Mouse (Mus musculus) midbrain, embryonic 15.5 days (tissue): ENCODE measurements at regions not wholly inside any gene's neighbourhood (a gene's known extent, or its start where the extent isn't known, plus 50 kb on each side); places are given as distances from the start of the nearest gene placed in this dataset.
A peak's percentile ranks its signal among the peaks of the same experiment; 100 is the strongest.

Experiments used
- ATAC-seq: fragments of 200-750 bp; cut with Nextera tagmentation; replicated peaks from 2 replicates; pipeline ENCODE4 v1.8.0; 2017; ENCODE audit warnings: moderate TSS enrichment
- H3K27ac ChIP-seq: fragments of 300-500 bp; sonication (generic); 2 replicates; pipeline ENCODE4 v1.5.1; 2015; ENCODE audit warnings: mild to moderate bottlenecking, inconsistent platforms
- H3K27me3 ChIP-seq: fragments of 300-500 bp; sonication (generic); replicated peaks from 2 replicates; pipeline ENCODE4 v1.6.1; 2015; ENCODE audit warnings: inconsistent platforms
- H3K36me3 ChIP-seq: fragments of 300-500 bp; sonication (generic); replicated peaks from 2 replicates; pipeline ENCODE4 v1.6.1; 2015; ENCODE audit warnings: inconsistent platforms
- H3K4me1 ChIP-seq: fragments of 300-500 bp; sonication (generic); 2 replicates; pipeline ENCODE4 v1.6.1; 2015; ENCODE audit warnings: inconsistent platforms
- H3K4me2 ChIP-seq: fragments of 300-500 bp; sonication (generic); 2 replicates; pipeline ENCODE4 v1.6.1; 2015; ENCODE audit warnings: inconsistent platforms, mild to moderate bottlenecking, moderate library complexity
- H3K4me3 ChIP-seq: fragments of 300-500 bp; sonication (generic); 2 replicates; pipeline ENCODE4 v1.5.1; 2015; ENCODE audit warnings: mild to moderate bottlenecking, inconsistent platforms
- H3K9ac ChIP-seq: fragments of 300-500 bp; sonication (generic); 2 replicates; pipeline ENCODE4 v1.6.1; 2015; ENCODE audit warnings: mild to moderate bottlenecking, inconsistent platforms
- H3K9me3 ChIP-seq: fragments of 300-500 bp; sonication (generic); 2 replicates; pipeline ENCODE4 v1.6.1; 2016; ENCODE audit warnings: inconsistent platforms
- WGBS: fragments of 180-500 bp; shearing (Covaris S2); methylation state at CpG from one replicate; pipeline ENCODE4 v1.1.7; 2015; ENCODE audit warnings: mixed read lengths; 5-methylcytosine and 5-hydroxymethylcytosine counted together

DNA sequence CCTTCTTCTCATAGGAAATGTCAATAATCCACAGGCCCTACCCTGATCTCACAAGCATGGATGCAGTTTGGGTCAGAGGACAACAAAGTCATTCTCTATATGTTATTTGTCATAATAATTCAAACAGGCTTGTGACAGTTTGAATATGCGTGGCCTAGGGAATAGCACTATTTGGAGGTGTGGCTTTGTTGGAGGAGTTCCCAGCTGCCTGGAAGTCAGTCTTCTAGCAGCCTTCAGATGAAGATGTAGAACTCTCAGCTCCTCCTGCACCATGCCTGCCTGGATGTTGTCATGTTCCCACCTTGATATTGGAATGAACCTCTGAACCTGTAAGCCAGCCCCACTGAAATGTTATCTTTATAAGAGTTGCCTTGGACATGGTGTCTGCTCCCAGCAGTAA lies 103.7 kb upstream of the Sfswap start:
- H3K4me3 ChIP-seq: no peak overlapping the region
- H3K4me1 ChIP-seq: no peaks in the 10 kb centered on the region
- H3K27me3 ChIP-seq: no peaks in the 10 kb centered on the region
- no peaks in the 10 kb centered on the region for H3K36me3 ChIP-seq
- no peaks in the 10 kb centered on the region for H3K9me3 ChIP-seq
- H3K27ac ChIP-seq: no peak overlapping the region
- H3K9ac ChIP-seq: no peak overlapping the region
- ATAC-seq: no peak
- H3K4me2 ChIP-seq: no peak overlapping the region
- 93% methylated on average over 1 of the region's 1 CpGs for WGBS

- Histone ChIP-seq H3K27ac (no peak overlapping the region), H3K9me3 (no peaks in the 10 kb centered on the region), H3K4me2 (no peak overlapping the region), H3K4me3 (no peak overlapping the region), H3K4me1 (no peaks in the 10 kb centered on the region), H3K36me3 (no peaks in the 10 kb centered on the region), H3K27me3 (no peaks in the 10 kb centered on the region), H3K9ac (no peak overlapping the region)
- WGBS: 76% methylated on average over 4 of the region's 4 CpGs
- no peak for ATAC-seq
These were observed 94.8 kb upstream of the Sfswap start for GRCm38 (mm10) chr5:129406259-129406658.

- H3K9ac ChIP-seq: no peak overlapping the region
- no peaks in the 10 kb centered on the region for H3K4me1 ChIP-seq
- no peaks in the 10 kb centered on the region for H3K36me3 ChIP-seq
- no peak overlapping the region for H3K27ac ChIP-seq
- no peaks in the 10 kb centered on the region for H3K9me3 ChIP-seq
- no peak for ATAC-seq
- H3K27me3 ChIP-seq: no peaks in the 10 kb centered on the region
- no peak overlapping the region for H3K4me3 ChIP-seq
- 67% methylated on average over 14 of the region's 14 CpGs for WGBS
- no peak overlapping the region for H3K4me2 ChIP-seq
These were observed 91.5 kb upstream of the Sfswap start for GRCm38 (mm10) chr5:129409440-129410004.

GRCm38 (mm10) chr5:129412161-129412560 lies 88.9 kb upstream of the Sfswap start:
- no peak overlapping the region for H3K4me2 ChIP-seq
- whole genome bisulfite sequencing: 87% methylated on average over 6 of the region's 6 CpGs
- no peak for ATAC-seq
- no peaks in the 10 kb centered on the region for H3K27me3 ChIP-seq
- H3K4me1 ChIP-seq: 0 out of 2 replicates have a peak, but pooled peaks cover 5% of the 10 kb centered on the region
- H3K9me3 ChIP-seq: no peaks in the 10 kb centered on the region
- H3K36me3 ChIP-seq: no peaks in the 10 kb centered on the region
- no peak overlapping the region for H3K4me3 ChIP-seq
- no peak overlapping the region for H3K27ac ChIP-seq
- H3K9ac ChIP-seq: no peak overlapping the region

DNA sequence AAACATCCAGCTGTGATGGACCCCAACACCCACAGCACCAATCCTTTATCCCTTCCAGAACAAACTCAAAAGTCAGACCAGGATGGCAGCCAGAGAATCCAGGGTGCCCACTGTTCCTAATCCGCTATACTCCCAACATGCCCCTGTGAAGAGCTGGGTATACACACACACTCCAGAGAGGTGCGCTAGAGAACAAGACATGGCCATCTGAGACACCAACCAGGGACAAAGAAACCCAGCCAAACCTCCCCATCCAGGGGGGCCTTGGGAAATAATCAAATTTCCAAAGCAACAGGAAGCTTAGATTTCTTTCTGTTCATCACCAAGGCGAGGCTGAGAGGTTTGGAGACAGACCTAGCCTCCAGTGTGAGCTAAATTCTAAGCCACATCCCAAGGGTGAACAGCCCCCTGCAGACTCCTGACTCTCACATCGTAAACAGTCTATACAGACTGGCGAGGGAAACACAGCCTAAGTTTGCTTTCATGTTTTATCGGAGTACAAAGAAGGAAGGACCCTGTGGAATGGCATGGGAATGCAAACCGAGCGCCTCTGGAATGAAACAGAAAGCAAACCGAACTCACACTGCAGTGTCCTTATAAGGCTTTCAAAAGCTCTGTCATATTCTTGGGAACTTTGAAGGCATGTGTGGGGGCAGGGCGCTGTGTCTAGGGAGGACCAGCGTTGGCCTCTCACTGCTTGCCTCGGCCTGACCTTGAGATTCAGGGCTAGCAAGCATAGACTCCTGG lies 85.9 kb upstream of the Sfswap start:
- no peak overlapping the region for H3K9ac ChIP-seq
- no peak overlapping the region for H3K27ac ChIP-seq

DNA sequence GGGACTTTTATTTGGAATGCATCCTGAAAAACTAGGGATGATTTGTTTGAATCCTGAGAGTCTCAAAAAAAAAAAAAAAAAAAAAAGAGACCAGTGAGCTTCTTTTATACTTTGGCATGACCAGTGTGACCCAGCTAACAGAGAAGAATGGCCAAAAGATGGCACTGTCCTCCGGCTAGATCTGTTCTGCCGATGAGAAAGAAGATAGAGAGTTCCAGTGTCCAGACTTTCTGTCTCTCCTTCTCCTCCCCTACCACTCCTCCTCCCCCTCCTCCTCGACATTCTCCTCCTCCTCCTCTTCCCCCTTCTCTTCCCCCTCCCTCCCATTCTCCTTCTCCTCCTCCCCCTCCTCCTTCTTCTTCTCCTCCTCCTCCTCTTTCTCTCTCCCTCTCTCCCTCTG lies 84.6 kb upstream of the Sfswap start:
- H3K4me3 ChIP-seq: no peak overlapping the region
- 23% methylated on average over 3 of the region's 3 CpGs for WGBS
- H3K4me2 ChIP-seq: no peak overlapping the region
- H3K4me1 ChIP-seq: 0 out of 2 replicates have a peak, but pooled peaks cover 5% of the 10 kb centered on the region
- H3K36me3 ChIP-seq: no peaks in the 10 kb centered on the region
- H3K27ac ChIP-seq: no peak overlapping the region
- H3K9ac ChIP-seq: no peak overlapping the region
- H3K27me3 ChIP-seq: no peaks in the 10 kb centered on the region
- H3K9me3 ChIP-seq: no peaks in the 10 kb centered on the region
- ATAC-seq: no peak

More for the DNA sequence above, 85.9 kb upstream of the Sfswap start:
- no peaks in the 10 kb centered on the region for H3K9me3 ChIP-seq
- H3K4me1 ChIP-seq: 0 out of 2 replicates have a peak, but pooled peaks cover 5% of the 10 kb centered on the region
- H3K27me3 ChIP-seq: no peaks in the 10 kb centered on the region
- H3K4me3 ChIP-seq: no peak overlapping the region
- no peaks in the 10 kb centered on the region for H3K36me3 ChIP-seq
- ATAC-seq: no peak
- H3K4me2 ChIP-seq: 0 out of 2 replicates have a peak overlapping the region, but pooled peaks have one; percentile 6
- WGBS: 45% methylated on average over 12 of the region's 12 CpGs

GRCm38 (mm10) chr5:129417516-129417915 lies 83.5 kb upstream of the Sfswap start:
- whole genome bisulfite sequencing: 70% methylated on average over 3 of the region's 3 CpGs
- no peak overlapping the region for H3K4me2 ChIP-seq
- no peak for ATAC-seq
- no peaks in the 10 kb centered on the region for H3K36me3 ChIP-seq
- no peak overlapping the region for H3K27ac ChIP-seq
- no peaks in the 10 kb centered on the region for H3K9me3 ChIP-seq
- H3K9ac ChIP-seq: no peak overlapping the region
- no peak overlapping the region for H3K4me3 ChIP-seq
- no peaks in the 10 kb centered on the region for H3K27me3 ChIP-seq
- 0 out of 2 replicates have a peak, but pooled peaks cover 5% of the 10 kb centered on the region for H3K4me1 ChIP-seq

DNA sequence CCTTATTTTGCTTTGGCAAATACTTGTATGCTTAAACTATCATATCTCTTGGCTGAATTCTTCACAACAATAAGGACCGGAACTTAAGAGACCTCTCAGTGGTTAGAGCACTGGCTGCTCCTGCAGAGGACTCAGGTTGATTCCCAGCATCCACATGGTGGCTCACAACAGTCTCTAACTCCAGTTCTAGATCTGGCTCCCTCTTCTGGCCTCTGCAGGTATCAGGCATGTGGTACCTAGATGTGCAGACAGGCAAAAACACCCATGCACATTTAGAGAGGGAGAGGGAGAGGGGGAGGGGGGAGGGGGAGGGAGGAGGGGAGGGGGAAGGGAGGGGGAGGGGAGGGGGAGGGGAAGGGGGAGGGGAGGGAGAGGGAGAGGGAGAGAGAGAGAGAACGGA lies 80.0 kb upstream of the Sfswap start:
- ATAC-seq: no peak
- Histone ChIP-seq H3K27ac (no peak overlapping the region), H3K4me3 (no peak overlapping the region), H3K4me1 (no peaks in the 10 kb centered on the region), H3K36me3 (no peaks in the 10 kb centered on the region), H3K4me2 (no peak overlapping the region), H3K9ac (no peak overlapping the region), H3K27me3 (no peaks in the 10 kb centered on the region), H3K9me3 (no peaks in the 10 kb centered on the region)
- WGBS: 83% methylated on average over 2 of the region's 2 CpGs

GRCm38 (mm10) chr5:129429897-129430296 lies 71.1 kb upstream of the Sfswap start:
- Histone ChIP-seq H3K9ac (no peak overlapping the region), H3K4me1 (no peaks in the 10 kb centered on the region), H3K9me3 (no peaks in the 10 kb centered on the region), H3K27ac (no peak overlapping the region), H3K27me3 (no peaks in the 10 kb centered on the region; the same call in 1 of the 2 replicates), H3K4me3 (no peak overlapping the region), H3K4me2 (no peak overlapping the region), H3K36me3 (no peaks in the 10 kb centered on the region)
- ATAC-seq: no peak

GRCm38 (mm10) chr5:129430330-129430729 lies 70.7 kb upstream of the Sfswap start:
- Histone ChIP-seq H3K27ac (no peak overlapping the region), H3K9ac (no peak overlapping the region), H3K4me2 (no peak overlapping the region), H3K4me1 (no peaks in the 10 kb centered on the region), H3K27me3 (no peaks in the 10 kb centered on the region; the same call in 1 of the 2 replicates), H3K4me3 (no peak overlapping the region), H3K36me3 (no peaks in the 10 kb centered on the region), H3K9me3 (no peaks in the 10 kb centered on the region)
- no peak for ATAC-seq
- WGBS: 82% methylated on average over 3 of the region's 3 CpGs

- H3K9me3 ChIP-seq: no peaks in the 10 kb centered on the region
- 55% methylated on average over 7 of the region's 7 CpGs for WGBS
- no peak overlapping the region for H3K4me3 ChIP-seq
- no peak overlapping the region for H3K27ac ChIP-seq
- H3K9ac ChIP-seq: no peak overlapping the region
- no peak for ATAC-seq
- no peaks in the 10 kb centered on the region for H3K36me3 ChIP-seq
- H3K4me1 ChIP-seq: peaks cover 7% of the 10 kb centered on the region
- H3K27me3 ChIP-seq: no peaks in the 10 kb centered on the region
- no peak overlapping the region for H3K4me2 ChIP-seq
These were observed 51.0 kb upstream of the Sfswap start for GRCm38 (mm10) chr5:129449931-129450573.
